Mouse (Mus musculus) heart, embryonic 12.5 days (tissue): Measurements from ENCODE around the gene Gipc3. TPM values are rescaled to one million over a fixed set of nuclear protein-coding genes. Genes with fewer than 3 reads are reported as not detected.
A peak's percentile ranks its signal among the peaks of the same experiment; 100 is the strongest.

ENCODE experiments used
- ATAC-seq: fragments of 200-750 bp; cut with Nextera tagmentation; 2 replicates; pipeline ENCODE4 v1.8.0; 2017; ENCODE audit warnings: moderate TSS enrichment, moderate library complexity; ENCODE audit not compliant: insufficient number of reproducible peaks, low FRiP score
- H3K27ac ChIP-seq: fragments of 300-500 bp; sonication (generic); 2 replicates; pipeline ENCODE4 v1.5.1; 2016; ENCODE audit warnings: mild to moderate bottlenecking, moderate library complexity; ENCODE audit not compliant: poor library complexity, severe bottlenecking
- H3K27me3 ChIP-seq: fragments of 300-500 bp; sonication (generic); replicated peaks from 2 replicates; pipeline ENCODE4 v1.6.1; 2016; ENCODE audit warnings: mild to moderate bottlenecking, moderate library complexity
- H3K36me3 ChIP-seq: fragments of 300-500 bp; sonication (generic); 2 replicates; pipeline ENCODE4 v1.6.1; 2016; ENCODE audit warnings: mild to moderate bottlenecking, moderate library complexity
- H3K4me1 ChIP-seq: fragments of 300-500 bp; sonication (generic); replicated peaks from 2 replicates; pipeline ENCODE4 v1.6.1; 2016; ENCODE audit warnings: mild to moderate bottlenecking
- H3K4me2 ChIP-seq: fragments of 300-500 bp; sonication (generic); 2 replicates; pipeline ENCODE4 v1.6.1; 2016; ENCODE audit warnings: mild to moderate bottlenecking, moderate library complexity
- H3K4me3 ChIP-seq: fragments of 300-500 bp; sonication (generic); 2 replicates; pipeline ENCODE4 v1.5.1; 2016; ENCODE audit warnings: mild to moderate bottlenecking
- H3K9ac ChIP-seq: fragments of 300-500 bp; sonication (generic); 2 replicates; pipeline ENCODE4 v1.6.1; 2016; ENCODE audit warnings: mild to moderate bottlenecking, moderate library complexity
- H3K9me3 ChIP-seq: fragments of 300-500 bp; sonication (generic); replicated peaks from 2 replicates; pipeline ENCODE4 v1.6.1; 2016; ENCODE audit warnings: mild to moderate bottlenecking, moderate library complexity
- WGBS: fragments of 180-500 bp; shearing (Covaris S2); methylation state at CpG from one replicate; pipeline ENCODE4 v1.1.7; 2016; 5-methylcytosine and 5-hydroxymethylcytosine counted together
- polyA plus RNA-seq: library from polyadenylated mRNA; unstranded; fragments of >200 nt; fragmentation: Nextera tagmentation; extraction: Ambion mirVana; gene quantifications from 2 replicates; pipeline ENCODE4 v1.2.1, GENCODE M21; 2016

Gene Gipc3
- polyA plus RNA-seq, 1 experiment from 2014 or later, result not detected

- peaks cover 50% of the 10 kb centered on the region for H3K4me1 ChIP-seq
These were observed 23.1 kb downstream of the Gipc3 start for GRCm38 (mm10) chr10:81319741-81320549.

GRCm38 (mm10) chr10:81319330-81319699 lies 23.8 kb downstream of the Gipc3 start:
- peak overlapping the region; percentile 84; the same call in 1 of the 2 replicates for H3K27ac ChIP-seq
- H3K27me3 ChIP-seq, result no peaks in the 10 kb centered on the region
- H3K4me2 ChIP-seq, result peak overlapping the region; percentile 88
- peaks cover 50% of the 10 kb centered on the region for H3K4me1 ChIP-seq
- H3K9me3 ChIP-seq, result no peaks in the 10 kb centered on the region
- H3K9ac ChIP-seq, result peak overlapping the region; percentile 71
- H3K4me3 ChIP-seq, result peak overlapping the region; percentile 96
- ATAC-seq, result no peak
- H3K36me3 ChIP-seq, result peaks cover 52% of the 10 kb centered on the region
- 33% methylated on average over 8 of the region's 8 CpGs for WGBS

More at GRCm38 (mm10) chr10:81319741-81320549, 23.1 kb downstream of the Gipc3 start:
- WGBS, result 2% methylated on average over 38 of the region's 38 CpGs
- H3K9me3 ChIP-seq, result no peaks in the 10 kb centered on the region
- ATAC-seq, result no peak; the same call in 1 of the 2 replicates
- peak overlapping the region; percentile 84 for H3K27ac ChIP-seq
- H3K4me2 ChIP-seq, result peak overlapping the region; percentile 88
- peak overlapping the region; percentile 96 for H3K4me3 ChIP-seq
- H3K9ac ChIP-seq, result peak overlapping the region; percentile 71
- H3K36me3 ChIP-seq, result peaks cover 52% of the 10 kb centered on the region
- no peaks in the 10 kb centered on the region for H3K27me3 ChIP-seq

- Histone ChIP-seq H3K4me2 (peak overlapping the region; percentile 88), H3K9me3 (no peaks in the 10 kb centered on the region), H3K27me3 (no peaks in the 10 kb centered on the region), H3K9ac (peak overlapping the region; percentile 71; the same call in 1 of the 2 replicates), H3K36me3 (peaks cover 52% of the 10 kb centered on the region), H3K27ac (no peak overlapping the region), H3K4me1 (peaks cover 50% of the 10 kb centered on the region), H3K4me3 (peak overlapping the region; percentile 96; the same call in 1 of the 2 replicates)
- WGBS, result 88% methylated on average over 13 of the region's 13 CpGs
- ATAC-seq, result no peak
These were observed 24.3 kb downstream of the Gipc3 start for GRCm38 (mm10) chr10:81318589-81319329.

GRCm38 (mm10) chr10:81317273-81317672 lies 25.8 kb downstream of the Gipc3 start:
- Histone ChIP-seq H3K4me3 (peak overlapping the region; percentile 33), H3K9ac (peak overlapping the region; percentile 73), H3K36me3 (peaks cover 52% of the 10 kb centered on the region), H3K27ac (no peak overlapping the region), H3K27me3 (no peaks in the 10 kb centered on the region), H3K4me2 (peak overlapping the region; percentile 68), H3K9me3 (no peaks in the 10 kb centered on the region), H3K4me1 (peaks cover 46% of the 10 kb centered on the region)
- no peak for ATAC-seq
- WGBS, result 9% methylated on average over 20 of the region's 20 CpGs

GRCm38 (mm10) chr10:81316338-81317060 lies 26.6 kb downstream of the Gipc3 start:
- Histone ChIP-seq H3K27ac (no peak overlapping the region), H3K9ac (peak overlapping the region; percentile 73), H3K4me2 (peak overlapping the region; percentile 68), H3K36me3 (peaks cover 59% of the 10 kb centered on the region), H3K9me3 (no peaks in the 10 kb centered on the region), H3K4me3 (peak overlapping the region; percentile 33), H3K4me1 (peaks cover 39% of the 10 kb centered on the region), H3K27me3 (no peaks in the 10 kb centered on the region)
- ATAC-seq, result no peak
- 45% methylated on average over 16 of the region's 16 CpGs for WGBS

GRCm38 (mm10) chr10:81315587-81315986 lies 27.5 kb downstream of the Gipc3 start:
- Histone ChIP-seq H3K4me1 (peaks cover 39% of the 10 kb centered on the region), H3K9me3 (no peaks in the 10 kb centered on the region)
- WGBS, result 86% methylated on average over 16 of the region's 16 CpGs

GRCm38 (mm10) chr10:81314201-81314600 lies 28.9 kb downstream of the Gipc3 start:
- H3K4me1 ChIP-seq, result peaks cover 31% of the 10 kb centered on the region
- ATAC-seq, result no peak
- no peaks in the 10 kb centered on the region for H3K27me3 ChIP-seq
- peaks cover 82% of the 10 kb centered on the region for H3K36me3 ChIP-seq
- 78% methylated on average over 7 of the region's 7 CpGs for WGBS
- no peak overlapping the region for H3K4me3 ChIP-seq
- H3K4me2 ChIP-seq, result no peak overlapping the region
- no peaks in the 10 kb centered on the region for H3K9me3 ChIP-seq
- H3K27ac ChIP-seq, result no peak overlapping the region
- H3K9ac ChIP-seq, result no peak overlapping the region

More at GRCm38 (mm10) chr10:81315587-81315986, 27.5 kb downstream of the Gipc3 start:
- Histone ChIP-seq H3K27me3 (no peaks in the 10 kb centered on the region), H3K27ac (no peak overlapping the region), H3K36me3 (peaks cover 68% of the 10 kb centered on the region), H3K4me3 (no peak overlapping the region), H3K4me2 (no peak overlapping the region), H3K9ac (no peak overlapping the region)
- ATAC-seq, result no peak

GRCm38 (mm10) chr10:81313581-81313980 lies 29.5 kb downstream of the Gipc3 start:
- WGBS, result 94% methylated on average over 13 of the region's 13 CpGs

GRCm38 (mm10) chr10:81309571-81309970 lies 33.5 kb downstream of the Gipc3 start:
- Histone ChIP-seq H3K4me3 (no peak overlapping the region), H3K27ac (no peak overlapping the region), H3K4me2 (no peak overlapping the region), H3K4me1 (peaks cover 7% of the 10 kb centered on the region), H3K36me3 (peaks cover 94% of the 10 kb centered on the region), H3K27me3 (no peaks in the 10 kb centered on the region), H3K9me3 (no peaks in the 10 kb centered on the region), H3K9ac (no peak overlapping the region)
- no peak for ATAC-seq
- WGBS, result 88% methylated on average over 5 of the region's 5 CpGs

More at GRCm38 (mm10) chr10:81313581-81313980, 29.5 kb downstream of the Gipc3 start:
- H3K27me3 ChIP-seq, result no peaks in the 10 kb centered on the region
- H3K27ac ChIP-seq, result no peak overlapping the region
- H3K4me2 ChIP-seq, result no peak overlapping the region
- no peaks in the 10 kb centered on the region for H3K9me3 ChIP-seq
- peaks cover 25% of the 10 kb centered on the region for H3K4me1 ChIP-seq
- H3K4me3 ChIP-seq, result no peak overlapping the region
- H3K36me3 ChIP-seq, result peaks cover 86% of the 10 kb centered on the region
- no peak for ATAC-seq
- no peak overlapping the region for H3K9ac ChIP-seq

GRCm38 (mm10) chr10:81306837-81307682 lies 36.0 kb downstream of the Gipc3 start:
- Histone ChIP-seq H3K9ac (no peak overlapping the region), H3K27ac (no peak overlapping the region), H3K4me1 (peaks cover 29% of the 10 kb centered on the region), H3K4me3 (no peak overlapping the region), H3K4me2 (no peak overlapping the region), H3K27me3 (no peaks in the 10 kb centered on the region), H3K9me3 (no peaks in the 10 kb centered on the region), H3K36me3 (peaks cover 69% of the 10 kb centered on the region)
- ATAC-seq, result no peak
- 91% methylated on average over 21 of the region's 21 CpGs for WGBS
